Mouse (Mus musculus) thymus, adult 2 months (tissue): ENCODE measurements around the gene Nmt1. TPM values are rescaled to one million over a fixed set of nuclear protein-coding genes. Genes with fewer than 3 reads are reported as not detected.

Experiments used
- DNase-seq: peaks from one replicate; pipeline ENCODE4 v3.0.0; 2021
- H3K27ac ChIP-seq: fragments of 200-500 bp; 2 replicates; pipeline ENCODE4 v1.5.1; 2012; ENCODE audit warnings: low read length, control low read depth; ENCODE audit not compliant: control insufficient read depth, insufficient read depth
- H3K27me3 ChIP-seq: fragments of 200-500 bp; 2 replicates; pipeline ENCODE4 v1.6.1; 2012; ENCODE audit warnings: mild to moderate bottlenecking, low read length, moderate library complexity, mixed read lengths; ENCODE audit not compliant: control insufficient read depth, insufficient read depth
- H3K36me3 ChIP-seq: fragments of 200-500 bp; 2 replicates; pipeline ENCODE4 v1.6.1; 2012; ENCODE audit warnings: mild to moderate bottlenecking, low read length, moderate library complexity; ENCODE audit not compliant: control insufficient read depth, insufficient read depth
- H3K4me1 ChIP-seq: fragments of 200-500 bp; replicated peaks from 2 replicates; pipeline ENCODE4 v1.6.1; 2012; ENCODE audit warnings: low read length; ENCODE audit not compliant: control insufficient read depth, insufficient read depth
- H3K4me3 ChIP-seq: fragments of 200-500 bp; 2 replicates; pipeline ENCODE4 v1.5.1; 2012; ENCODE audit warnings: mild to moderate bottlenecking, low read length, control low read depth, moderate library complexity; ENCODE audit not compliant: control insufficient read depth, insufficient read depth
- CTCF ChIP-seq: fragments of 200-500 bp; IDR thresholded peaks from 2 replicates; pipeline ENCODE4 v1.5.1; 2012; ENCODE audit warnings: mild to moderate bottlenecking, control low read depth, low read length, moderate library complexity, borderline replicate concordance; ENCODE audit not compliant: control insufficient read depth, poor library complexity, insufficient read depth; ENCODE audit errors: extremely low read depth
- POLR2A ChIP-seq: fragments of 200-500 bp; IDR thresholded peaks from 2 replicates; pipeline ENCODE4 v1.6.1; 2012; ENCODE audit warnings: mild to moderate bottlenecking, low read length, control low read depth, moderate library complexity; ENCODE audit not compliant: control insufficient read depth, poor library complexity, insufficient read depth; ENCODE audit errors: extremely low read depth
- WGBS: fragments of 180-500 bp; shearing (Covaris S2); methylation state at CpG from one replicate; pipeline ENCODE4 v1.1.7; 2018; 5-methylcytosine and 5-hydroxymethylcytosine counted together
- polyA plus RNA-seq: library from polyadenylated mRNA; depleted of rRNA; stranded (reverse); fragments of >200 nt; gene quantifications from 2 replicates; pipeline ENCODE4 v1.2.3, GENCODE M21; 2012

The Nmt1 gene
- polyA plus RNA-seq, 1 experiment = 52.5 TPM

GRCm38 (mm10) chr11:103003210-103003609, 24.8 kb upstream of the Nmt1 start:
- 78% methylated on average over 5 of the region's 5 CpGs for WGBS
- TF ChIP-seq POLR2A = no peak
- H3K4me1 ChIP-seq = peaks cover 26% of the 10 kb centered on the region
- H3K4me3 ChIP-seq = no peak overlapping the region
- H3K27me3 ChIP-seq = no peaks in the 10 kb centered on the region
- DNase-seq = no peak
- no peak overlapping the region for H3K27ac ChIP-seq
- no peaks in the 10 kb centered on the region for H3K36me3 ChIP-seq

- no peak overlapping the region for H3K4me3 ChIP-seq
- H3K27ac ChIP-seq = no peak overlapping the region
- no peak for TF ChIP-seq POLR2A
- TF ChIP-seq CTCF = no peak
- no peaks in the 10 kb centered on the region for H3K27me3 ChIP-seq
- no peak for DNase-seq
- H3K36me3 ChIP-seq = no peaks in the 10 kb centered on the region
- peaks cover 9% of the 10 kb centered on the region for H3K4me1 ChIP-seq
- whole genome bisulfite sequencing = 37% methylated on average over 1 of the region's 1 CpGs
These were observed 23.1 kb upstream of the Nmt1 start for GRCm38 (mm10) chr11:103004852-103005251.

GRCm38 (mm10) chr11:103005254-103005981, 22.6 kb upstream of the Nmt1 start:
- TF ChIP-seq POLR2A (no peak), CTCF (no peak)
- Histone ChIP-seq H3K4me3 (no peak overlapping the region), H3K36me3 (no peaks in the 10 kb centered on the region), H3K4me1 (peaks cover 4% of the 10 kb centered on the region), H3K27me3 (no peaks in the 10 kb centered on the region), H3K27ac (no peak overlapping the region)
- WGBS = 84% methylated on average over 11 of the region's 11 CpGs
- DNase-seq = no peak

- Histone ChIP-seq H3K27ac (no peak overlapping the region), H3K4me1 (peaks cover 4% of the 10 kb centered on the region), H3K36me3 (no peaks in the 10 kb centered on the region), H3K4me3 (no peak overlapping the region), H3K27me3 (no peaks in the 10 kb centered on the region)
- WGBS = 95% methylated on average over 7 of the region's 7 CpGs
- no peak for DNase-seq
- TF ChIP-seq POLR2A (no peak), CTCF (no peak)
These were observed 21.5 kb upstream of the Nmt1 start for GRCm38 (mm10) chr11:103006286-103007000.

GRCm38 (mm10) chr11:103007001-103007340, 21.0 kb upstream of the Nmt1 start:
- no peak for DNase-seq
- 78% methylated on average over 6 of the region's 6 CpGs for WGBS
- H3K27me3 ChIP-seq = no peaks in the 10 kb centered on the region
- H3K27ac ChIP-seq = no peak overlapping the region
- H3K4me1 ChIP-seq = peaks cover 4% of the 10 kb centered on the region
- H3K4me3 ChIP-seq = no peak overlapping the region
- no peak for TF ChIP-seq CTCF
- no peak for TF ChIP-seq POLR2A
- no peaks in the 10 kb centered on the region for H3K36me3 ChIP-seq

GRCm38 (mm10) chr11:103008558-103008957, 19.4 kb upstream of the Nmt1 start:
- no peaks in the 10 kb centered on the region for H3K27me3 ChIP-seq
- H3K4me3 ChIP-seq = no peak overlapping the region
- no peak overlapping the region for H3K27ac ChIP-seq
- no peaks in the 10 kb centered on the region for H3K36me3 ChIP-seq
- 95% methylated on average over 7 of the region's 7 CpGs for WGBS
- no peak for DNase-seq
- peaks cover 4% of the 10 kb centered on the region for H3K4me1 ChIP-seq
- no peak for TF ChIP-seq CTCF
- TF ChIP-seq POLR2A = no peak
